Mouse (Mus musculus) liver, embryonic 18 days (tissue): ENCODE data around the gene BC028528. TPM values are rescaled to one million over a fixed set of nuclear protein-coding genes. Genes with fewer than 3 reads are reported as not detected.

ENCODE experiments used
- polyA plus RNA-seq: library from polyadenylated mRNA; depleted of rRNA; stranded (reverse); fragments of >200 nt; gene quantifications from 2 replicates; pipeline ENCODE4 v1.2.3, GENCODE M21; 2012; rRNA removed

The BC028528 gene
- polyA plus RNA-seq: 5.3 and 6.8 TPM in 2 replicates

DNA sequence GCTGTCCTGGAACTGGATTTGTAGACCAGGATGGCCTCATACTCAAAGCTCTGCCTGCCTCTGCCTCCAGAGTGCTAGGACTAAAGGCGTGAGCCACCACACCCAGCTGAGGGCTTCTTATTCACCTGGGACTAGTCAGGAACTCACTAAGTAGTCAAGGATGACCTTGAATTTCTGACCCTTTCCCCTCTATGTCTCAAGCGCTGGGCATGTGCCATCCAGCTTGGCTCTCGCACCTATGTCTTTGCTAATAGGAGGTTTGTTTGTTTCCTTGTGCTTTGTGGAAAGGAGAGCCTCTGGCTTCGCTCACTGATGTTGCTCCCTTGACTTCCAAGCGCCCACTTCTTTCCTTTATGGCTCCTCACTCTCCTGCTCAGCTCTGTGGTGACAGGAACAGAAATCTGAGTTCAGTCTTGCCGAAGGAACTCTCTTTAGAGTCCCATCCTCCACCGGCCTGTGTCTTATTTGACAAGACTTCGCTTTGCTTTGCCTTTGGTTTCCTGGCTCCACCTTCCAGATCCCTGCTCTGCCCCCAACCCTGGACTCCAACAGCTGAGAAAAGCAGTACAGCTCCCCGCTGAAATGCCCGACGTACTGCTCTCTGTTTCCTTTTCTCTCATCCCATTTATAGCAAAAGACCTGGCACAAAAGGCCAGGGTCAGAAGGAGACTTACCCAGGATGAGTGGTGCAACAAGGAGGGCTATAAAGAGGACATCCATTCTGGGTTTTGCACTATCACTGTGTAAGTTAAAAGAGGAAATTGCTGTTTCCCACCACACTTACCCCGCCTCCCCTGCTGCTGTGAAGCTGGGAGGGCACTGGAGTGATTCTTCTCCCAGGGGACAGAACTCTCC is at the start of gene BC028528:
Gene BC028528, minus strand, starts transcription at position 795 of the 855 bp plus-strand sequence.

GRCm38 (mm10) chr3:95928658-95929503 is 37.1 kb upstream of the BC028528 start, which contains the start of gene Anp32e:
TSS of gene Anp32e (plus strand) at chr3:95929246.

DNA sequence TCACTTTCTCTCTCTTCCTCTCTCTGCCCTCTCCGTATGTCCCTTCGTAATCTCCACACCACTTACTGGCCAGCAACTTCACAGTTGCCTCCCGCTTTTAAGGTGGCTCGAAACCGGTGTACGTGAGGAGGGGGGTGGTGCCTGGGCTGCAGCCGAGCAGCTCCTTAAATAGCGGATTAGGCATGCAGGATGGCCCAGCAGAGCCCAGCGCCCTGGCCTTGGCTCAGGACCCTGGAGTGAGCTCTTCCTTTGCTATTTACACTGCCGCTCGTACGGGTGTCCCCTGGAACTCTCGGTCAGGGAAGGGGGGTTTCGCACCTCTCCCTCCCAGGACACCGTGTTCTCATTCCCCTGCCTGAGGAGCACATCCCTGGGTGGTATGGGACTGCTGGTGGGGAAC is 12.8 kb upstream of the BC028528 start, which contains the start of gene Car14:
Gene Car14, minus strand, starts transcription at position 124 of the 400 bp plus-strand sequence.

GRCm38 (mm10) chr3:95893606-95894316 is 2.0 kb upstream of the BC028528 start, which contains the start of gene Aph1a:
TSS of gene Aph1a (plus strand) at chr3:95893969.

GRCm38 (mm10) chr3:95881979-95882815 is 9.6 kb downstream of the BC028528 start, which contains the start of gene Ciart:
TSS of gene Ciart (minus strand) at chr3:95882251.

GRCm38 (mm10) chr3:95871392-95871867 is 20.4 kb downstream of the BC028528 start, which contains the start of gene Mrps21:
TSS of gene Mrps21 (minus strand) at chr3:95871519.

DNA sequence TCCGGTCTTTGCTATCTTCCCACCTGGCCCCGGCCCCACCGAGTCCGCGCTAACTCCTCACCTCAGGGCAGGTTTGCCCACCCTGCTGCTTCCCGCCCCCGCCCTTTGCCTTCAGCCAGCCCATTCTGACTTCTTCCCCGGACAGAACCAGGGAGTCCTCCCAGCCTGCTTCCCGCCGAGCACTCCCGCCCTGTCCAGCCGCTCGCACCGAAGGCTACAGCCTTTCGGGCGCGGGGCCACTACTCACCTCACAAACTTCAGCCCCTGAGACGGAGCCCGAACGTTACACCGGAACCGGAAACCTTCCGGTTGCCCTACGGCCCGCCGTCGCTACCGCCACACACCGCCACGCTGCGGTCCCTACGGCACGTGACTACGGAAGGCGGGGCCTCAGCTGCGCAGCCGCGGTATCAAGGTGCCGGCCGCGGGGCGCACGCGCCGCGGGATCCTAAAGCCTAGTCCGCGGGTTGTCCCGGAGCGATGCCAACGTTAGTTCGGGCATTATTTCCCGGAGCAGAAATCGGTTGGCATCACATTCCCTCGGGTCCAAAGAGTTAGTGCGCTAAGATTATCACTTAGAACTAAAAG is 36.2 kb downstream of the BC028528 start, which contains the start of gene Prpf3:
Gene Prpf3, minus strand, starts transcription at position 384 of the 588 bp plus-strand sequence.

Other genes with a start within 250 kb of the BC028528 start
- 35.9 and 40.1 TPM in 2 replicates for gene Mcl1, start 233.2 kb downstream of the BC028528 start, polyA plus RNA-seq
- gene Adamtsl4, start 204.1 kb downstream of the BC028528 start, polyA plus RNA-seq: 0.88 and 1.5 TPM in 2 replicates
- 50.8 and 75.0 TPM in 2 replicates for gene Ecm1, start 152.4 kb downstream of the BC028528 start, polyA plus RNA-seq
- gene Tars2, start 131.8 kb downstream of the BC028528 start, polyA plus RNA-seq: 17.8 and 20.3 TPM in 2 replicates
- gene Rprd2, start 73.1 kb downstream of the BC028528 start, polyA plus RNA-seq: 4.3 and 5.5 TPM in 2 replicates
- gene Prpf3, start 36.1 kb downstream of the BC028528 start, polyA plus RNA-seq: 12.6 and 13.8 TPM in 2 replicates
- gene Mrps21, start 20.5 kb downstream of the BC028528 start, polyA plus RNA-seq: 95.6 and 96.2 TPM in 2 replicates
- 0.85 and 1.1 TPM in 2 replicates for gene Ciart, start 9.8 kb downstream of the BC028528 start, polyA plus RNA-seq
- gene Aph1a, start 2.0 kb upstream of the BC028528 start, polyA plus RNA-seq: 27.8 and 30.9 TPM in 2 replicates
- gene Car14, start 12.7 kb upstream of the BC028528 start, polyA plus RNA-seq: 9.3 and 12.0 TPM in 2 replicates
- 59.5 and 63.3 TPM in 2 replicates for gene Anp32e, start 37.2 kb upstream of the BC028528 start, polyA plus RNA-seq
- 16.3 and 19.0 TPM in 2 replicates for gene Plekho1, start 104.0 kb upstream of the BC028528 start, polyA plus RNA-seq
- gene Vps45, start 166.5 kb upstream of the BC028528 start, polyA plus RNA-seq: 4.7 and 5.3 TPM in 2 replicates
- 3.6 and 3.7 TPM in 2 replicates for gene Otud7b, start 212.5 kb upstream of the BC028528 start, polyA plus RNA-seq